Mouse (Mus musculus): ENCODE measurements around the gene As3mt.
"Not testable (repeated sequence)": the region's sequence is repeated elsewhere in the genome, so short reads cannot be mapped to it uniquely, and the experiment has no call there.

As3mt gene

DNA sequence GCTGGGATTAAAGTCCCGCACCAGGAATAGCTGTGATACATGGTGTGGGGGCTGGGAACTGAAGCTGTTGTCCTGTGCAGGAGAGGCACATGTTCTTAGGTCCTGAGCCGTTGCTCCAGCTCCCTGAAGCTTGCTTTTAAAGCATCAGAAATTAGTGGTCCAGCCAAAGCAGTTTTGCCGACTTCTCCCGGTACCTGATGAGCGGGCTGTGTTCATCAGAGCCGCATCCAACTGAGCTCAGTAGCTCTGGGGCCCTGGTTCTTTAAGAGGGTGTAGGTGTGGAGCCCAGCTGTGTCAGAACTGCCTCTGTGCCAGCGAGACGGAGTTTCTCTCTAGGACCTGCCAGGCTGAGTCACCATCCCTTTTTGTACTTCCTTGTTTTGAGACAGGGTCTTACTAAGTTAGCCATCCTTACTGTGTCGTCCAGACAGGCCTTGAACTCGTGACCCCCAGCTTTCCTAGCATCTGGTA is 8.2 kb upstream of the As3mt start:
- DNase-seq (ENCODE audit: low spot score in 2 of 2) = no peak

DNA sequence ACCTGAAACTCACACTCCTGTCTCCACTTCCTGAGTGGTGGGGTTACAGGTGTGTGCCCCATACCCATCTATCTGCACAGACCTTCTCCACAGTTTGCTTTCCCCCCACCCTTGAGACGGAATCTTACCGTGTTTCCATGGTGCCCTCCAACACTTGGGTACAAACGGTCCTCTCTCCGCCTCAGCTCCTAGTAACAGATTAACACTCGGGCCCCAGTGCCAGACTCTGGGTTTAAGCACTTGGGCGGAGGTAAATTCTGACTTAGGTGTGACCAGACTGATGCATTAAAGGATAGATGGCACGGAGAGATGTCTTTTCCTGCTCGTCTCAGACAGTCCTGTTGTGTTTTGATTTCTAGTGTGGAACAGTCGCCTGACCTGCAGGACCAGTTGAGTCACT is 6.1 kb upstream of the As3mt start:
- no peak for DNase-seq (ENCODE audit: low spot score in 2 of 2)

DNA sequence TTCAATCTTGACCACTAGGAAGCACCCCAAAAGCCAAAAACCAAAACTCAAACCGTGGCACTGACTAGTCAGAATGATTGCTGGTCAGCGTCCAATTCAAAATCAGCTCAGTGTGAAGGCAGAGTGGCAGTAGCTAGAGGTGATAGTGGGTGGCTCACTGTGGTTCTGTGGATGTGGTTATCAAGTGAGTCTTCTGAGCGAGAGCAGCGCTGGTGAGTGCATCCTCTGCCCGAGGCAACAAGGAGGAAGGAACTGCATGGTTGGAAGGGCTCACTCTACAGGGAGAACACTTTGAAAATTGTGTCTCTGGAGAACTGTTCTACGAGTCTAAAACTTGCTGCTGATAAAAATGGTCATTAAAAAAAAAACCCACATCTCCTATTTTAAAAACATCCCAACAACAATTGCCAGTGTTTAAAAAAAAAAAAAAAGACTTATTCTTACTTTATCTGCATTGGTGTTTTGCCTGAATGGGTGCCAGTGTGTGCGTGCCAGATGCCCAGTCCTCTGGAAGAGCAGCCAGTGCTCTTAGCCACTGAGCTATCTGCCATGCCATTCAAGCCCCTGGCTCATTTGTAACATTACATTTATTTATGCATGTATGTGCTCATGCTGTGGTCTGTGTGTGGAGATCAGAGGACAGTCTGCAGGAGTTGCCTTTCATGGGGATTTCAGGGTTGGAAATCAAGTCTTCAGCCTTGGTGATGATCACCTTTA is 1.3 kb upstream of the As3mt start:
- DNase-seq (ENCODE audit: low spot score in 2 of 2) = no peak

DNA sequence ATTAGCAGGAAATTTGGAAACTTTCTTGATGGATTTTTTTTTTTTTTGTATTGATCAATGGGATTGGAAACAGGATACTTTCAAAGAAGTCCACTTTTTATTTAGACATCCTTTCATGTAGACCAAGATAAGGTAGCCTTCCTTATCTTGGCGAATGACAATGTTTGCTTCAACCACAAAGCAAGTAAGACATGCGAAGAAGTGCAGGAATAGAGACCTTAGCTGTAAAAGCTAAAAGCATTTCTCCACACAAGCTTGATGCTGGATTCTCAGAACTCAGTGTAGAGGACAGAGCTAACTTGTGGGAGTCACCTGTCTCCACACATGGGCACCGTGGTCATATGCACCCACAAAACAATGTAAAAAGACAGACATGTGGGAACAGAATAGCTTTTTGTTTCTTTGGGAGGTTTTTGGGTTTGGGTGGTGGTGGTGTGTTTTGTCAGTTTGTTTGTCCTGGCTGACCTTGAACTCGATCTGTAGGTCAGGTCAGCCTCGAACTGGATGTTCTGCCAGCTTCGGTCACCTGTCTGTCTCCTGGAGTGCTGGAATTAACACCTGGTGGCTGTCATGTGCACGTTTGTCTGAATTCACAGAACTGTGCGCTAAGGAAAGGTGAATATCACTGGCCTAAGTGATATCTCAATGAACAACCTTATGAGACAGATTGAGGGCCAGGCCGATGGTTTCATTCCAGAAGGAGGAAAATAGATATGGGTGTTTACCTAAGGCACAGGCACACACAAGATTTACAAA is 540 bp upstream of the As3mt start:
- no peak for DNase-seq (ENCODE audit: low spot score in 2 of 2)

DNA sequence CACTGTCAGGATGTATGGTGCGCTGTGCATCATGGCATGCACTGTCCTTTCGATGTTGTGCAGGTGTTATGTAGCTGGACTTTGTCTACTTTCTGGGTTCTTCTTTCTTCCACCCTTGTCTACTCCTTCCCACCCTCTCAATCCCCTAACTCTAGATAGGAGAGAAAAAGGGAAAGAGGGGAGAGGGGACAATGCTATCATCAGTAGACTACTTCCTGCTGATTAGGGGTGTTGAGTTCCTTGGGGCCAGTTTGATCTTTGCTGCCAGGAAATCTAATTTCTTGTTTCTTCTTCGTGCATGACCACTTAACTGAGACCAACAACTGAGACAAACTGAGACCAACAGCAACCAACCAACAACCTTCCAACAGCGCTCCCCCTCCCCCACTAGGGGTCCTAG is 3.4 kb downstream of the As3mt start:
- DNase-seq (ENCODE audit: low spot score in 2 of 2) = no peak

DNA sequence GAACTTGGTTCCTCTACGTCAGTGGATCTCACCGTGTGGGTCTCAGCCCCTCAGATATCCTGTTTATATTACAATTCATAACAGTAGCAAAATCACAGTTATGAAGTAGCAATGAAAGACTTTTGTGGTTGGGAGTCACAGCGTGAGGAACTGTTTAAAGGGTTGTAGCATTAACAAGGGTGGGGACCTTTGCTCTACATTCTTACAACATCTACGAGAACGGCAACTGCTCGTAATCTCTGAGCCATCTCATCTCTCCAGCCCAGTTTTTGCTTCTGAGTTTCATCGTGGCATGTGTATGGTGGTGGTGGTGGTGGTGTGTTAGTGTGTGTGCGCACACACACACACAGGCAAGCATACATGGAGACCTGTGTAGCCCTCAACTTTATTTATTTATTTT is 7.0 kb downstream of the As3mt start:
- DNase-seq (ENCODE audit: low spot score in 2 of 2) = no peak

DNA sequence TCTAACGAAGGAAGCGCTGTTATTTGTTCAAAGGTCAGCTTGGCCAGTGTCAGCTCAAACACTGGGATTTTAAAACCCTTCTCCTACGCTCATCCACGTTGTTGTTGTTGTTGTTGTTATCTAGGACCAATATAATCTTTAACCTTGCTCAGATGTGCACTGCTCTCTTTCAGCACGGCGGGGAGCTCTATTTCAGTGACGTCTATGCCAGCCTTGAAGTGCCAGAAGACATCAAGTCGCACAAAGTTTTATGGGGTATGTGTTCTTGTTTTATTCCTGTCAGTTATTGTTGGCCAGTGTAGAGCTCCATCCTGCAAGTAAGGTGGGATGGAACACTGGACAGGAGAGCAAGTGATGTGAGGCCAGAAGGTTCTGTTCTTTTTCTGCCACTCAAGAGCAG is 7.8 kb downstream of the As3mt start:
- DNase-seq (ENCODE audit: low spot score in 2 of 2) = no peak

DNA sequence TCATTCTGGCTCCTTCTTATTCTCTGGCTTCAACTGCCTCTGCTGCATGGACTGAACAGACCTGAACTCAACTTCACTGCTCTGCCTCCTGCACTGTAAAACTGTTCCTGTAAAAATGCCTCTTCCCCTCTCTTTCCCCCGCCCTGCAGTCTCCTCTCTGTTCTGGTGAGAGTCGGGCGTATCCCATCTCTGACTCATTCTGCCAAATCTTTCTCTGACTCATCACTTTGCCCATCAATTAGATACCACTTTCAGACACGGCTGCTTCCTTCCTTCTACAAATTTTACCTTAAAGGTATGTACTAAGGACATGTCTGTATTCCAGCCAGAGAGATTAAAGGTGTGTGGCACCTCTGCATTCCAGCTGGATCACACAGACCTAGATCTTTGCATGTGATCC is 10.9 kb downstream of the As3mt start:
- DNase-seq (ENCODE audit: low spot score in 2 of 2) = no peak

DNA sequence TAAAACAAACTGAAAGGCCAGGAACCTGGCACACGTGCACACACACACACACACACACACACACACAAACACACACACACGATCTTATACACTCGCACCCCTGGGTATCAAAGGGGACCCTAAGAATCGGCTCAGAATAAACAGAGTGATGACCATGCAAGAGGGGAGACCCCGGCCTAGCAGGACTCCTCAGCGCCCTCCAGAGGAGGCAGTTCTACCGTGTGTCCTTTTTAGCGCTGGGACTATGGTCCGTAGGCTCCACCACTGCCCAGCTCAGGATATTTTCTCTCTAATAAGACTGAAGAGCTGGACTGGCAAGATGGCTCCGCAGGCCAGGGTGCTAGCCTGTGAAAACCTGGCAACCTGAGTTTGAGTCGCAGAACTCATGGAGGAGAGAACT is 17.2 kb downstream of the As3mt start:
- DNase-seq (ENCODE audit: low spot score in 2 of 2) = no peak

DNA sequence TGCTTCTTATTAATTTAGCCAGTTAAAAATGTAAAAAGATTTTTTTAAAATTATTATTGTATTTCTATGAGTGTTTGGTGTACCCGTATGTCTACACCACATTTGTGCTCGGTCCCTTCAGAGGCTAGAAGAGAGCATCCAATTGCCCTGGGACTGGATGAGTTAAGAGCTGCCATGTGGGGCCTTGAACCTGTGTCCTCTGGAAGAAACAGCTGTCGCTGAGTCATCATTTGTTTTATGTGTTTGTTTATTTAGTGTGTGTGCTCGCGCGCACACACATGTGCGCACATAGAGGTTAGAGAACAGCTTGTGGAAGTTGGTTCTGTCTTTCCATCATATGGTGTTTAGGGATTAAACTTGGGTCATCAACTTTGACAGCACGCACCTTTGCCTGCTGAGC is 18.9 kb downstream of the As3mt start:
- DNase-seq (ENCODE audit: low spot score in 2 of 2) = no peak

DNA sequence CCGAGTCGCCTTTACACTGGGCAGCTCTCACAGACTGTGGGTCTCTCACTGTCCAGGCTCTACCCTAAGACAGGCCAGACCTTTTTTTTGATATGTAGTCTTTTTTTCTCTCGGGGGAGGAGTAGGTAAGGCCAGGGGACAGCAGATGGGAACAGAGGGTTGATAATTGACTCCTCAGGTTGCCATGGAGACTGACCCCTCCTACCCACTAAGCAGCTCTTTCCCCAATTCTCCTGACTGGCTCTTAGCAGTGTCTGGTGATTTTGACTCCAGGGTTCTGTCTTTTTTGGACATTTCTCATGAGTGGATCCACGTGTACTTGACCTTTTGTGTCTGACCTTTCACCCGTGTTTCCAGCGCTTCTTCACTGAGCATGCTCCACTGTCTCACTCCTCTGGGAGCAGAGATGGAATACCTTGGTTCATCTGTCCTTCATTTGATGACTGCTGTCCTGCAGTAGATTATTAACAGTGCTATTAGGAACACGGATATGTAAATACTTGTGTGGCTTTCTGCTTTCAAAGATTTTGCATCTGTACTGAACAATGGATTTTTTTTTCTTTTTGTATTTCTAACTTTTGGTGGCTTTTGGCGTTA is 20.0 kb downstream of the As3mt start:
- no peak for DNase-seq (ENCODE audit: low spot score in 2 of 2)

DNA sequence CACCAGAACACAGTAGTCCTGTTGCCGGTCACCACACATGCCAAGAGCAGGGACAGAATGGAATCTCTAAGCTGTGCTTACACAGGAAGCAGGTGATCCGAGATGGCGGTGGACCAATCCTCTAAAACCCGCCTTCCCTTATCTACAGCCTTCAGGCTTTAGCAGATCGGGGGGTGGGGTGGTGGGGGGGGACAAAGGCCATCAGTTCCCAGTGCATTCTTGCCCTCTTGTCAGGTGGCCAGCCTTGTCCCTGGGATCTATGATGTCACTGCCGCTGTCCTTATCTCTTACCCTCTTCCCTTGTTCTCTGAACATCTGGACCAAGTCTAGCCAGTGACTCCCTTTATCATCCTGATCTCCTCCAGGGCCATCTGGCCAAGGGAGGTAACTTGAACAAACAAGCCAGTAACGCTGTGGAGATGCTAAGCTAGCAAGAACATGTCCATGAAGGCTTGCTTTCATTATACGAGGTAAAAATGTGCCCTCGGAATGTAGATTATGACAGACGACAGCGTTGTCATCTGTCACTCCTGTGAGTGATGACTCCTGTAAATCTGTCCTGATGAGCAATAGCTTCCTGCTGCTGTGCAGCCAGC is 20.8 kb downstream of the As3mt start:
- DNase-seq (ENCODE audit: low spot score in 2 of 2) = no peak

DNA sequence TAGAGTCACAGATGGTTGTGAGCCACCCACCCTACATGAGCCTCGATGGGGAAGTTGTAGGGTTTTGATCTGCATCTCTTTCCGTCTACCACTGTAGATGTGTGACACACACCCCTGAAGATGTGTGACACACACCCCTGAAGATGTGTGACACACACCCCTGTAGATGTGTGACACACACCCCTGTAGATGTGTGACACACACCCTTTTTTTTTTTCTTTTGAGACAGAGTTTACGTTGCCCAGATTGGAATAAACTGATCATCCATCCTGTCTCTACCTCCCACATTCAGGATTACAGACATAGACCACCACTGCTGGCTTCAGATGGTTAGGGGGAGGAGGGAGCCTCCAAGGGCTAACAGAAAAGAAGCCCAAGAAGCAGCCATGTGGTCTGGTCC is 21.7 kb downstream of the As3mt start:
- DNase-seq (ENCODE audit: low spot score in 2 of 2) = no peak

DNA sequence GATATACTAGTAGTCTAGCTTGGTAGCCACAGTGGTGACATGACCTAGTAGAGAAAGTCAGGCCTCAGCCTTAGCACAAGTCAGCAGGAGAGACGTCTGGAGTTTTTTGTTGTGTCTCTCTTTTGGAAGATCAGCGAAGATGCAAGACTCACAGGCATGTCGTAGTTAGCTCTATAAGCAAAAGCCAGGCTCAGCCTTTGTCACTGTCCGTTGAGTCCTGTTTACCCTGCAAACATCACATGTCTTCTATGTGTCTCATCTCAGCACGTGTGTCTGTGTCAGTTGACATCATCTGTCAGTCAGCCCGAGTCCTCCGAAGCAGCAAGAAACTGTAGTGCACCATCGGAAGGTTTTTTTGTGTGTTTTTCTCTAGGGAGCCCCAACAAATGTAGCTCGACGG is 24.1 kb downstream of the As3mt start:
- no peak for DNase-seq (ENCODE audit: low spot score in 2 of 2)

DNA sequence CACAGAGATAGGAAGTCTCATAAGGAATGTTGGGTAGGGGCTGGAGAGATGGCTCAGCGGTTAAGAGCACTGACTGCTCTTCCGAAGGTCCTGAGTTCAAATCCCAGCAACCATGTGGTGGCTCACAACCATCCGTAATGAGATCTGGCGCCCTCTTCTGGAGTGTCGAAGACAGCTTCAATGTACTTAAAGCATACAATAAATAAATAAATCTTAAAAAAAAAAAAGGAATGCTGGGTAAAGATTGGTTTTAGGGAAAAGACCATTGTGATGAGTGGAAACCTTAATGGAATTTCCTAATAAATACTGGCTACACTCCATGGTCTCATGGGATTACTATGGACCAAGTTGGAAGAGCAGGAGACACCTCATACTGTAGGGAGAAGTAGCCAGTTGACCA is 25.4 kb downstream of the As3mt start:
- DNase-seq (ENCODE audit: low spot score in 2 of 2) = not testable (repeated sequence)

DNA sequence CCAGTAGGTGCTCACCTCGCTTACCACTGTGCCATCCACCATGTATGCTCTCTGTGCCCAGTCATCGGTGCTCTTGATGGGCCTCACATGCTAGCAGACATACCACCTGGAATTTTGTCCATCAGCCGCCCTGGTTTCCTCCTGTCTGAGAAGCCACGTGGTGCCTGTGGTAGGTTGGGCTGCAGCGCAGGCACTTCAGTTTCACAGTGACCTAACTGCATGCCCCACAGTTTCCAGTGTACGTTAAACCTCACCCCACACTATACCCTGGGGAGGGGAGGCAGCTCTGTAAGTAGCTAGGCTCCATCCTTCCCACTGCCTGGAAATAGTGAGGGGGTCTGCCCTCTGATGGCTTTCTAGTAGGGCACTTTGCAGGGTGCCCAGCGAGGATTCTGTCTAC is 26.4 kb downstream of the As3mt start:
- no peak for DNase-seq (ENCODE audit: low spot score in 2 of 2)

DNA sequence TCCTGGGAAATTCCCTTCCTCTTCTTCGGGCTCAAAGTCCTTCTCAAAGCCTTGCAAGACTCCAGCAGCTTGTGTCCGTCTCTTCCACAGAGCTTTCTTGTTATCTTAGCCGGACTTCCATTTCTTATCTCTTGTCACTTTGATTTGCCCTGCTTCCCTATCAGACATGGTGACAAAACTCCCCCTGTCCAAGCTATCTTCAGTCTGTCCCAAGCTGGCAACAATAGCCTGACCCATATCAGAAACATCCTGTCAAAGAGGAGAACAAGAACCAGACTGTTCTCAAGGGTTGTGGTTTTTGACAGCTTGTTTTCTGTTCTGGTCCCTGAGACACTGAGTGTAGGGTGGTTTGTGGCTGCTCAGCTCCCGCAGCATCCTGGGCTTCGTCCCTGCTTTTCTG is 28.0 kb downstream of the As3mt start:
- no peak for DNase-seq (ENCODE audit: low spot score in 2 of 2)

DNA sequence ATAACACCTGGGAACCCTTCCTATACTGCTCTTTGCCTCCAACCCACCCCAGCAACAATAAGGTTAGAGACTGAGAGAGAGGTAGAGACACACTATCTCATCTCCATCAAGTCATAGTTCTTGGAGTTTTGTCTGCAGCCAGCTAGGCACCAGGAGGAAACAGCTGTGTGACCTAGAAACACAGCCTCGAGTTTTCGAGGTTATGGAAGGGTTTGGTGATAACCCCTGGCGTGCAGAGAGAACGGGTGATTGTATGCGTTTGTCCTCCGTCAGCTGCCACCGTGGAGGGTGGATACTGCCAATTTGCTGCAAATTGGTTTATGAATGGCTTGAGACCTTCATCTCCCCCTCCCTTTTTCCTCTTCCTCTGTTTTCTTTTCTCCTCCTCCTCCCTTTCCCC is 29.8 kb downstream of the As3mt start:
- DNase-seq (ENCODE audit: low spot score in 2 of 2) = no peak

DNA sequence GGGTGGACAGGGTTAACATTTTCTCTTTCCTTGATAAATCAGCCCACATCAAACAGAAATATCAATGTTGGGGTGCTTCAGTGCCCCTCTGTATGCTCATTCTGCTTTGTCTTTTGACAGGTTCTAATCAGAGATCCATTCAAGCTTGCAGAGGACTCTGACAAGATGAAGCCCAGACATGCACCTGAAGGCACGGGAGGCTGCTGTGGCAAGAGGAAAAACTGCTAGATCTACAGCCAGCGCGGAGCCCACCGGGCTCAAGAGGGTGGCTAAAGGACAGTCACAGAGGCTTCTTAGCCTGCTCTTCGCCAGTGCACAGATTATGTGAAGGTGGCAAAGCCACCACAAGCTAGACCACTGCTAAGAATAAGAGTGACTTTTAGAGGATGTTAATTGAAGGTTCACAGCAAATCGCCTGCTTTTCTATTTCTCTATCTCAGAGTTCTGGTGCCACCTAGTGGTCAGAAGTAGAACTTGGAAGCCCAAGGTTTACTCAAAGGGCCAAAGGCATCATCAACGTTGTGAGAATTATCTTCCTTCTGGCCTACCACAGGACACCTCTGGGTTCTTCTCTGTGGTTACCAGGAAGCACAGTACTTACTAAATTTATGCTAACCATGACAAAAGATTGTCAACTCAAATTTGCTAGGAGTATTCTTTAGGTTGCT is 33.2 kb downstream of the As3mt start:
- peak in 1 of 2 experiments; percentile 39 for DNase-seq (ENCODE audit: low spot score in 2 of 2)

DNA sequence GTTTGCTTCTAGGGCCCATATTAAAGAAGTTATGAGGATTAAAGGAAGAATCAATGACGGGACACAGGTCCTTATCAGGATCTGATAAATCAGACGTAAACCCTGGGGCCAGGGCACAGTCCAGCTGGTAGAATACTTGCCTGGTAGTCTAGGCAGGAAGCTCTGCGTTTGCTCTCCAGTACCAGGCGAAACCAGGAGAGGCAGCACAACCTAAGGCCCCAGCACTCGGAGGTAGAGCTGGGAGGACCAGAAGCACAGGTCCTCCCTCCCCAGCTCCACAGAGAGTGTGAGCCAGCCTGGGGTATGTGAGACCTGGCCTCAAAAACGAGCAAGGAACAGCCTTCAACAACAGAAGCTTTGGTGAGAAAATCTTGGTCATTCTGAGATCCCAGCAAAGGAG is 34.3 kb downstream of the As3mt start:
- DNase-seq (ENCODE audit: low spot score in 2 of 2) = no peak

DNA sequence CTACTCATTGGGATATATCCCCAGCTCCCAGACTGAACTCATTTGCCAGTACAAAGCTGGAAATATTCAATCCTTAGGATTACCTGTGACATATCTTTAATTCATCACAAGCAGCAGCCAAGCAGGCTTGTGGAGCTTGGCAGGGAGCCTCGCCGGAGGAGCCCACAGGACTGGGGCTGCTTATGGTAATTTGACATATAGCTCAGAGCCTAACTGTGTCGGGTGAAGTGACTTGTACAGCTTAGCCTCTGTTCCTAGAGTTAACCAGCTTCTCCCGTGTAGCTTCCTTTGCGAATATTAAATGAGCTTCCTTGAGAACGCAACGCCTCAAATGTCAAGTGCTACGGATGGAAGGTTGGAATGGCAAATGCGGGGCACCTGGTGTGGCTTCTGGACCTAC is 37.4 kb downstream of the As3mt start:
- DNase-seq (ENCODE audit: low spot score in 2 of 2) = no peak

DNA sequence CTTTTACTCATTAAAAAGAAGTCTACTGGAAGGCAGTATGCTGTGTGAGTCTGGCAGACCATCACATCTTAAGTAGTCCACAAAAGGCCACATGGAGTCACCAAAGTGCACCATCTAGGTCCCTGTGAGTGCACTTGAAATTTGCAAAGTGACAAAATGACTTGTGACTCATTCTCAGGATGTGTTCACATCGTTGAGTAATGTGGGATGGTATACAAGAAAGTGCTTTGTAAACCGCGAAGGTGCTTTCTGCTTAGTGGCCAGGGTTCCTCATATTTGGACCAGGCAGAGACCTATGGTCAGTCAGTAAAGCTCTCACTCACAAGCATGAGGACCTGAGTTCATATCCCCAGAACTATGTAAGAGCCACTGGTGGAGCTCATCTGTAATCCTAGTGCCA is 40.5 kb downstream of the As3mt start:
- no peak for DNase-seq (ENCODE audit: low spot score in 2 of 2)
